Mouse (Mus musculus) monocyte, adult 59 days (primary cell): Measurements from ENCODE around the gene Olfr45. TPM values are rescaled to one million over a fixed set of nuclear protein-coding genes. Genes with fewer than 3 reads are reported as not detected.

ENCODE experiments used
- total RNA-seq, 2 experiments: library from RNA; stranded (reverse); gene quantifications; one replicate each; pipeline ENCODE4 v1.2.4; 2023

Olfr45 gene
- total RNA-seq = not detected

DNA sequence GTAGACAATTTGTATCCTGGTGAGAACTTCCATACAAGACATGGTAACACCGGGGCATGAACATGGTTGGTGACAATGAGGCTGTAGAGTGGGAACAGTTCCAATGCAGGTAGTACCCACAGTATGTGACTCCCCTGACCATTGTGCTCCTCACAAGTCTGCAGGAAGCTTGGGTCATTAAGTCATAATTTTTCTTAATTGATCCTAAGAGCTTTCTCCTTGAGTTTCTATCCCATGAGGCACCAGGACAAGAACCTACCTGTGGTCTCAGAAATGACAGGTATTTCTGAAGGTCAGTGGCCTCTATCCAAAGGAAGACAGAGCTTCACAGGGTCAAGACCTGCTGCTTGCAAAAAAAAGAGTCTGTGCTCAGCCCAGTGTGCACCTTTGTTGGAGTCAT, at the start of gene Olfr45:
Gene Olfr45, plus strand, starts transcription at position 301 of the 400 bp plus-strand sequence.

GRCm38 (mm10) chr7:140646152-140646551, 35.6 kb upstream of the Olfr45 start, which contains the start of gene Olfr53:
Gene Olfr53 (plus strand): TSS chr7:140646452.

GRCm38 (mm10) chr7:140659630-140660029, 22.1 kb upstream of the Olfr45 start, which contains the start of gene Olfr539:
Gene Olfr539 (plus strand): TSS chr7:140659930.

DNA sequence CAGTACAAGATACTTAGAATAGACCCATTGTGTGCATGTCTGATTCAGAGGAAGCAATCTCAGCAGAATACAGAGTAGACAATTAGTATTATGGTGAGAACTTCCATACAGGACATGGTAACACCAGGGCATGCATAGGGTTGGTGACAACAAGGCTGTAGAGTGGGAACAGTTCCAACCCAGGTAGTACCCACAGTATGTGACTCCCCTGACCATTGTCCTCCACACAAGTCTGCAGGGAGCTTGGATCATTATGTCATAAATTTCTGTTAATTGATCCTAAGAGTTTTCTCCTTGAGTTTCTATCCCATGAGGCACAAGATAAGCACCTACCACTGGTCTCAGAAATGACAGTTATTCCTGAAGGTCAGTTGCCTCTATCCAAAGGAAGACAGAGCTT, 15.2 kb downstream of the Olfr45 start, which contains the start of gene Olfr541:
Gene Olfr541, plus strand, starts transcription at position 301 of the 400 bp plus-strand sequence.

Other genes with a start within 250 kb of the Olfr45 start
- gene Olfr533, start 218.6 kb upstream of the Olfr45 start, total RNA-seq = not detected
- not detected for gene Olfr535, start 197.7 kb upstream of the Olfr45 start, total RNA-seq
- gene Olfr536, start 174.6 kb upstream of the Olfr45 start, total RNA-seq = not detected
- gene Olfr538, start 114.1 kb upstream of the Olfr45 start, total RNA-seq = not detected
- not detected for gene Olfr46, start 80.7 kb upstream of the Olfr45 start, total RNA-seq
- not detected for gene Olfr61, start 53.0 kb upstream of the Olfr45 start, total RNA-seq
- gene Olfr53, start 35.5 kb upstream of the Olfr45 start, total RNA-seq = not detected
- not detected for gene Olfr539, start 22.0 kb upstream of the Olfr45 start, total RNA-seq
- not detected for gene Olfr541, start 15.3 kb downstream of the Olfr45 start, total RNA-seq
- not detected for gene Cyp2e1, start 81.8 kb downstream of the Olfr45 start, total RNA-seq
- not detected for gene Syce1, start 105.9 kb downstream of the Olfr45 start, total RNA-seq
- under 1 TPM in 1 of 2 experiments, not detected in 1; 0.16 TPM for gene Zfp941, start 140.2 kb downstream of the Olfr45 start, total RNA-seq
- gene Urah, start 153.1 kb downstream of the Olfr45 start, total RNA-seq = not detected
- gene Scgb1c1, start 163.6 kb downstream of the Olfr45 start, total RNA-seq = not detected
- not detected for gene Odf3, start 165.9 kb downstream of the Olfr45 start, total RNA-seq
- gene Gm45785, start 174.4 kb downstream of the Olfr45 start, total RNA-seq = not detected
- 100 to 1,000 TPM in 1 of 2 experiments, 10 to 100 TPM in 1; 99.0 to 111 TPM for gene Ric8a, start 175.0 kb downstream of the Olfr45 start, total RNA-seq
- gene Bet1l, start 175.6 kb downstream of the Olfr45 start, total RNA-seq = 10 to 100 TPM; 20.9 to 27.1 TPM
- gene Psmd13, start 200.0 kb downstream of the Olfr45 start, total RNA-seq = 10 to 100 TPM; 75.0 to 81.5 TPM
- gene Sirt3, start 200.4 kb downstream of the Olfr45 start, total RNA-seq = 10 to 100 TPM; 11.4 to 16.2 TPM
- gene Cox8b, start 218.5 kb downstream of the Olfr45 start, total RNA-seq = not detected
- not detected for gene Nlrp6, start 239.0 kb downstream of the Olfr45 start, total RNA-seq